Comparison of ENCODE assay signal across 22 mouse cellular contexts in the genomic region with DNA sequence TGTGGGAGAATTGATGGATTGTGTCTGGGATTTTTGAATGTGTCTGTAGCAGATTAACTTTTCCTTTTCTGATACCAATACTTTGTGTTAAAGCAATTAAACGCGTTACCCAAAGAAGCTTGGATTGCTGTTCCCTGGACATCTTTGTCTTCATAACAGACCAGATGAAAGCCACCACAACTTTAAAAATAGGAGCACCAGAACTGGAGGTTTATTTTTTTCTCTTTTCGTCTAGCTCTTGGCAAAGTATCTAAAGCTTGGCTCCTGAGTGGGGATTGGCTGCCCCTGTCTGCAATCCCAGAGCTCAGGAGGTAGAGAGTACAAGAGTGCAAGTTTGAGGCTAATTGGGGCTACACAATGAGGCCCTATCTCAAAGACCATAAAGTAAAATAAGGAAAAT.
"Had no signal": no experiment of that assay in that cellular context is flagged by ENCODE, and none has a peak within 500 bp of the region (broad histone marks: within the 10 kb centered on the region; RNA-seq: fewer than 3 reads in every experiment).

No protein-coding gene starts in this region.

- H3K27me3 ChIP-seq: limb, embryonic 12.5 days; limb, embryonic 15.5 days; midbrain, embryonic 13.5 days; stomach, embryonic 15.5 days had no signal

- H3K27ac ChIP-seq: limb, embryonic 12.5 days; limb, embryonic 15.5 days; liver, embryonic 14.5 days; macrophage; midbrain, embryonic 13.5 days; stomach, embryonic 15.5 days had no signal

- H3K9ac ChIP-seq: limb, embryonic 12.5 days; limb, embryonic 15.5 days; liver, embryonic 14.5 days; liver, postnatal 0 days; lung, embryonic 14.5 days; midbrain, embryonic 13.5 days; stomach, embryonic 15.5 days had no signal

- H3K4me3 ChIP-seq: limb, embryonic 12.5 days; limb, embryonic 15.5 days; midbrain, embryonic 13.5 days; stomach, embryonic 15.5 days had no signal

- H3K36me3 ChIP-seq: limb, embryonic 12.5 days; limb, embryonic 15.5 days; midbrain, embryonic 13.5 days; stomach, embryonic 15.5 days had no signal

- DNase-seq: kidney, adult 18-20 months; kidney, adult 9 months; kidney, postnatal 14 days; kidney, postnatal 4 days; left cerebral cortex, postnatal 4 days; liver, postnatal 0 days; lung, embryonic 14.5 days; right cerebral cortex, postnatal 14 days; spleen, adult 18-20 months; thymus, adult 2 months; thymus, postnatal 14 days; thymus, postnatal 4 days had no signal

- ATAC-seq: intestine, embryonic 16.5 days; liver, postnatal 0 days; lung, postnatal 0 days; midbrain, embryonic 13.5 days; midbrain, embryonic 16.5 days had no signal

- H3K4me1 ChIP-seq: stomach, embryonic 15.5 days had no signal

- H3K9me3 ChIP-seq: limb, embryonic 12.5 days; limb, embryonic 15.5 days; midbrain, embryonic 13.5 days; stomach, embryonic 15.5 days had no signal

- H3K4me2 ChIP-seq: limb, embryonic 12.5 days; limb, embryonic 15.5 days; liver, embryonic 11.5 days; lung, embryonic 14.5 days; midbrain, embryonic 13.5 days; stomach, embryonic 15.5 days had no signal
